ENCODE assay signal across 9 mouse cellular contexts in the genomic region with DNA sequence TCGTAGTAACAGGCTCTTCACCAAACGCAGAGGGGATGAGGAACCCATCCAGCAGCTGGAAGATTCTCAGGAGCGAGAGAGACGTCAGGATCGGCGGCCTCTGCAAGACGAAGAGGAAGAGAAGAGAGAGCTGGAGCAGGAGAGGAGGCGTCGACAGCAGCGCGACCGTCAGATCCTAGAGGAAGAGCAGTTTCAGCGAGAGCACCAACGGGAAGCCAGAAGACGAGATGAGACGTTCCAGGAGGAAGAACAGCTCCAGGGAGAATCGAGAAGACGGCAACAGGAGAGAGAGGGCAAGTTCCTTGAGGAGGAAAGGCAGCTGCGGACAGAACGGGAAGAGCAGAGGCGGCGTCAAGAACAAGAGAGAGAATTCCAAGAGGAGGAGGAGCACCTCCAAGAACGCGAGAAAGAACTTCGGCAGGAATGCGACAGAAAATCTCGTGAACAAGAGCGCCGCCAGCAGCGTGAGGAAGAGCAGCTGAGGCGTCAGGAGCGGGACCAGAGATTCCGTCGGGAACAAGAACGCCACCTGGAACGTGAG. TPM values are rescaled to one million over a fixed set of nuclear protein-coding genes. Genes with fewer than 3 reads are reported as not detected.
DNase-seq lines count a peak whose midpoint lies in the region; ATAC-seq and TF ChIP-seq lines count a peak whose summit lies in the region.
"Had no signal": no experiment of that assay in that cellular context is flagged by ENCODE, and none has a peak within 500 bp of the region (broad histone marks: within the 10 kb centered on the region; RNA-seq: fewer than 3 reads in every experiment).

No protein-coding gene starts in this region.

- peak overlapping the region; percentile 53 for H3K9ac ChIP-seq in forebrain, postnatal 0 days
- H3K9ac ChIP-seq in intestine, embryonic 16.5 days (ENCODE audit: low read depth, low read length) = peak overlapping the region; percentile 67
- peak overlapping the region; percentile 61; the same call in 1 of the 2 replicates for H3K9ac ChIP-seq in limb, embryonic 13.5 days
- H3K9ac ChIP-seq in midbrain, embryonic 16.5 days (ENCODE audit: low read depth, low read length) = peak overlapping the region; percentile 56

- no peaks in the 10 kb centered on the region for H3K9me3 ChIP-seq in forebrain, postnatal 0 days (ENCODE audit: low read length)
- H3K9me3 ChIP-seq in intestine, embryonic 16.5 days (ENCODE audit: control insufficient read depth, low read length) = no peaks in the 10 kb centered on the region
- no peaks in the 10 kb centered on the region for H3K9me3 ChIP-seq in limb, embryonic 13.5 days
- H3K9me3 ChIP-seq in midbrain, embryonic 16.5 days (replicated peaks; ENCODE audit: control insufficient read depth, low read length, poor library complexity, severe bottlenecking) = no peaks in the 10 kb centered on the region

- H3K4me2 ChIP-seq in forebrain, postnatal 0 days (ENCODE audit: low read depth) = peak overlapping the region; percentile 93
- H3K4me2 ChIP-seq in intestine, embryonic 16.5 days (ENCODE audit: low read depth, low read length) = peak overlapping the region; percentile 97
- H3K4me2 ChIP-seq in limb, embryonic 13.5 days (replicated peaks) = peak overlapping the region; percentile 94
- peak overlapping the region; percentile 82 for H3K4me2 ChIP-seq in midbrain, embryonic 16.5 days (ENCODE audit: low read length)

- peak; percentile 5; the same call in 1 of the 2 replicates for ATAC-seq in forebrain, postnatal 0 days
- peak; percentile 18; the same call in 1 of the 2 replicates for ATAC-seq in intestine, embryonic 16.5 days
- no peak for ATAC-seq in limb, embryonic 13.5 days (ENCODE audit: low FRiP score, low read depth)
- peak; percentile 19; the same call in 1 of the 2 replicates for ATAC-seq in midbrain, embryonic 16.5 days

- peak overlapping the region; percentile 80 for H3K27ac ChIP-seq in forebrain, postnatal 0 days (ENCODE audit: low read depth, low read length)
- H3K27ac ChIP-seq in intestine, embryonic 16.5 days (ENCODE audit: low read length) = peak overlapping the region; percentile 68
- no peak overlapping the region for H3K27ac ChIP-seq in limb, embryonic 13.5 days
- peak overlapping the region; percentile 66 for H3K27ac ChIP-seq in midbrain, embryonic 16.5 days (ENCODE audit: low read length)

- peak overlapping the region; percentile 58 for H3K4me3 ChIP-seq in forebrain, postnatal 0 days (ENCODE audit: low read depth, low read length)
- H3K4me3 ChIP-seq in intestine, embryonic 16.5 days (ENCODE audit: low read length) = peak overlapping the region; percentile 66
- H3K4me3 ChIP-seq in limb, embryonic 13.5 days = peak overlapping the region; percentile 52
- peak overlapping the region; percentile 54 for H3K4me3 ChIP-seq in midbrain, embryonic 16.5 days (ENCODE audit: low read depth, low read length)

- peak; percentile 20 to 79 for DNase-seq in adrenal gland, adult (ENCODE audit: inconsistent age in 2 of 2, low spot score in 1 of 2)
- DNase-seq in adrenal gland, adult 8-10 months = no peak
- peak; percentile 66 for DNase-seq in R1 (ENCODE audit: low read depth, low spot score)
- peak; percentile 56 for DNase-seq in forebrain, postnatal 0 days
- peak; percentile 5 to 11 for DNase-seq in urinary bladder, postnatal 36 days (ENCODE audit: low spot score in 2 of 2)

- H3K27me3 ChIP-seq in forebrain, postnatal 0 days (ENCODE audit: insufficient read depth, low read length) = peaks cover 32% of the 10 kb centered on the region
- peaks cover 3% of the 10 kb centered on the region; the same call in 1 of the 2 replicates for H3K27me3 ChIP-seq in intestine, embryonic 16.5 days (replicated peaks; ENCODE audit: control insufficient read depth, insufficient read depth, low read length)
- H3K27me3 ChIP-seq in limb, embryonic 13.5 days = peaks cover 77% of the 10 kb centered on the region
- peaks cover 11% of the 10 kb centered on the region for H3K27me3 ChIP-seq in midbrain, embryonic 16.5 days (ENCODE audit: control insufficient read depth, insufficient read depth, low read depth, low read length)

- no peaks in the 10 kb centered on the region for H3K4me1 ChIP-seq in forebrain, postnatal 0 days (ENCODE audit: insufficient read depth)
- peaks cover 16% of the 10 kb centered on the region for H3K4me1 ChIP-seq in intestine, embryonic 16.5 days (ENCODE audit: control insufficient read depth, insufficient read depth, low read length)
- H3K4me1 ChIP-seq in limb, embryonic 13.5 days = peaks cover 24% of the 10 kb centered on the region
- peaks cover 17% of the 10 kb centered on the region for H3K4me1 ChIP-seq in midbrain, embryonic 16.5 days (ENCODE audit: control insufficient read depth, insufficient read depth, low read length)

- WGBS in forebrain, postnatal 0 days = under 1% methylated on average over 36 of the region's 36 CpGs
- WGBS in intestine, embryonic 16.5 days = under 1% methylated on average over 36 of the region's 36 CpGs
- WGBS in limb, embryonic 13.5 days = under 1% methylated on average over 36 of the region's 36 CpGs
- WGBS in midbrain, embryonic 16.5 days = under 1% methylated on average over 36 of the region's 36 CpGs

- peak; percentile 15; the same call in 1 of the 2 replicates for TF ChIP-seq CTCF in forebrain, postnatal 0 days (IDR thresholded peaks at IDR 0.05; ENCODE audit: low read depth)

- no peaks in the 10 kb centered on the region for H3K36me3 ChIP-seq in forebrain, postnatal 0 days (ENCODE audit: insufficient read depth)
- no peaks in the 10 kb centered on the region for H3K36me3 ChIP-seq in intestine, embryonic 16.5 days (ENCODE audit: control insufficient read depth, insufficient read depth, low read length)
- no peaks in the 10 kb centered on the region for H3K36me3 ChIP-seq in limb, embryonic 13.5 days
- H3K36me3 ChIP-seq in midbrain, embryonic 16.5 days (ENCODE audit: control insufficient read depth, insufficient read depth, low read length) = no peaks in the 10 kb centered on the region

RNA-seq across cellular contexts. Expression of a gene that starts 3.1 kb away (rescaled TPM):
- under 1 TPM; 0.09 to 0.56 (median 0.29) TPM for total RNA-seq in adrenal gland, adult 8-10 months (2022)
- total RNA-seq in forebrain, postnatal 0 days (2014; rRNA removed) = 0.38 and 0.57 TPM in 2 replicates
- polyA plus RNA-seq in forebrain, postnatal 0 days (2015; fragmentation: Nextera tagmentation; extraction: Ambion mirVana) = 0.97 and 1.3 TPM in 2 replicates
- 1.3 TPM in 2 replicates for polyA plus RNA-seq in intestine, embryonic 16.5 days (2015; fragmentation: Nextera tagmentation; extraction: Ambion mirVana)
- polyA plus RNA-seq in limb, embryonic 13.5 days (2015; fragmentation: Nextera tagmentation; extraction: Ambion mirVana) = 1.1 TPM in 2 replicates
- polyA plus RNA-seq in midbrain, embryonic 16.5 days (2015; fragmentation: Nextera tagmentation; extraction: Ambion mirVana) = 1.1 and 1.2 TPM in 2 replicates
- polyA plus RNA-seq: erythroblast, embryonic 14.5 days had no signal

RNA-seq across cellular contexts. Expression of a gene that starts 23.3 kb away (rescaled TPM):
- total RNA-seq in adrenal gland, adult 8-10 months (2022) = 1 to 10 TPM in 1 of 4 experiments, under 1 TPM in 2, not detected in 1; 0.22 to 1.6 (median 0.94) TPM
- total RNA-seq in forebrain, postnatal 0 days (2014; rRNA removed) = not detected in 2 replicates
- polyA plus RNA-seq in forebrain, postnatal 0 days (2015; fragmentation: Nextera tagmentation; extraction: Ambion mirVana) = not detected in 2 replicates
- polyA plus RNA-seq in intestine, embryonic 16.5 days (2015; fragmentation: Nextera tagmentation; extraction: Ambion mirVana) = not detected in 2 replicates
- polyA plus RNA-seq in limb, embryonic 13.5 days (2015; fragmentation: Nextera tagmentation; extraction: Ambion mirVana) = not detected in 2 replicates
- not detected in 2 replicates for polyA plus RNA-seq in midbrain, embryonic 16.5 days (2015; fragmentation: Nextera tagmentation; extraction: Ambion mirVana)
- polyA plus RNA-seq: erythroblast, embryonic 14.5 days had no signal

RNA-seq across cellular contexts. Expression of a gene that starts 51.7 kb away (rescaled TPM):
- total RNA-seq in adrenal gland, adult 8-10 months (2022) = not detected
- total RNA-seq in forebrain, postnatal 0 days (2014; rRNA removed) = not detected in 2 replicates
- polyA plus RNA-seq in forebrain, postnatal 0 days (2015; fragmentation: Nextera tagmentation; extraction: Ambion mirVana) = not detected in 2 replicates
- not detected in 2 replicates for polyA plus RNA-seq in intestine, embryonic 16.5 days (2015; fragmentation: Nextera tagmentation; extraction: Ambion mirVana)
- polyA plus RNA-seq in limb, embryonic 13.5 days (2015; fragmentation: Nextera tagmentation; extraction: Ambion mirVana) = not detected in 2 replicates
- polyA plus RNA-seq in midbrain, embryonic 16.5 days (2015; fragmentation: Nextera tagmentation; extraction: Ambion mirVana) = not detected in 2 replicates
